Mouse (Mus musculus) spleen, adult 12 weeks (tissue): Measurements from ENCODE around the gene Ppp2ca.
A peak's percentile ranks its signal among the peaks of the same experiment; 100 is the strongest.

ENCODE experiments used
- DNase-seq: peaks from one replicate; pipeline ENCODE4 v3.0.0; 2022; ENCODE audit warnings: low spot score

Gene Ppp2ca

DNA sequence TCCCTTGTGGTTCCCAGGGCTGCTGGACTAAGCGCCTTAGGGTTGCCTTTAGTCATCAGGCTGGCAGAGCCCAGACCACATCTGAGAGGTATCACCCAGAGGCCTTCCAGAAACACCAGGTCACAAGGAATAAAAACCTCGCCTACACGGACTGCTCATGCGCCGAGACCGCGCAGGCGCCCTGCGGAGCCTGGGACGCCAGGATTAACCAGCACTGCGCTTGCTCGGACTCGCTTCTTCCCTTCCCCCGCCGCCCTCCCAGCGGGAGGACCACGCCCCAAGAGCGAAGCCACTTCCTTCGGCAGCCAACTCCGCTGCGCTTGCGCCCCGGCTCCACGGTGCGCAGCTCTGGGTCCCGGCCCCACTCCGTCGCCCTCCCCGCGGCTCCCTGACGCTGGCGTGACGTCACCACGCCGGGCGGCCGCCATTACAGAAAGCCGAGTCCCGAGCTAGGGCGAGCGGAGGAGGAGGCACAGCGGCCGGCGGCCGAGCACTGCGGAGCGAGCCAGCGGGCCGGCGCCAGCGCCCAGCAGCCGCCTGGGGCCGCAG, at the start of gene Ppp2ca:
Ppp2ca (plus strand) TSS at position 284 of the 549 bp plus-strand sequence.
- DNase-seq, result peak; percentile 96

- no peak for DNase-seq
Measured at GRCm38 (mm10) chr11:52053371-52053770, 45.1 kb upstream of the Ppp2ca start.

DNA sequence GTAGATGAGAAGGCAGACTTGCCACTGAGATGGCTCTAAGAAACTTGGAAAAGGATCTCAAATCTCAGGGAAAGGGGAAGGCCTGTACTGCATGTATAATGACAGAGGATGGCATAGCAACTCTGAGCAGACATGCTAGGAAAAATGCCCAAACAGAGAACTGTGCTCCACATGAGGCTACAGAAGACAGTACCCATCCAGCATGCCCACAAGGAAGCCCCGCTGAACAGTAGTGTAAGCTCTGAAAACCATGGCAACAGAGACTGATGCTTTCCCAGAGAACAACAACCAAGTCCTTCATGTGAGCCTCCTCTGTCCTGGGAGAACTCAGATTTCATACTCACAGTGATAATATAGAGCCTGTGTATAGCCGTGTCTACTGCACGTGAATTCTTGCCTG, 43.8 kb upstream of the Ppp2ca start:
- no peak for DNase-seq

DNA sequence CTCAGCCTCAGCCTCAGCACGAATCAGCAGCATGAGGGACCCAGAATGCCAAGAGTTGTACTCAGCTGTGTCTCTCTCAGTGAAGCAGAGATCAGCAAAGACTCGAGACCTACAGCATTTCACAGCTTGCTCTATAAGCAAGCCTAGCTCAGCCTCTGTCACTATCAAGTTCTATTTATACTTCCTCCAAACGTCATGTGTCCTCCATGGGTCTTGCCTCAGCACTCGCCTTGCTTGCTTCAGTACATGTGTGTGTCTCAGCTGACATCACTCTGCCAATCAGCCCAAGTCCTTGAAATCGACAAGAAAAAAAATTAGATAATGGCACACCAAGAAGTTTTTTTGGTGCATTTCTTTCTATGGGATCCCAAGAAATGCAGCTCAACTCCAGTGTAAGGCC, 42.3 kb upstream of the Ppp2ca start:
- DNase-seq, result no peak

GRCm38 (mm10) chr11:52059001-52059400, 39.5 kb upstream of the Ppp2ca start:
- no peak for DNase-seq

DNA sequence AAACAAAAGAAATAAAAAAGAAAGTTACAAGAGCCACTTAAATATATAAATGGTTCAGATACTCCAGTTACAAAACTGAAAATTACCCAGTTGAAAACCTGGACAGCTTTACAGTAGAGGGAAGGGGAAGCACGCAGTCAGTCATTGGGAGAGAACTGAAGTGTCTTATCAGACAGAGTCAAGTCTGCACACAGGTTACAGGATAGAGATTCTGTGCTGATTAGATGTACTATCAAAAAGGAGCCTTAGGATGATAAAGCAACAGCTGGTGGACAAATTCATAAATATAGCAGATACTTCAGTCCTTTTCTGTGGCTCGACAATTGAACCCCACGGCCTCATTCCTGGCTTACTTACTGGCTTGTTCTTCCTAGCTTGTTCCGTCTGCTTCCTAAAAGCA, 38.2 kb upstream of the Ppp2ca start:
- DNase-seq, result no peak

GRCm38 (mm10) chr11:52062406-52062805, 36.1 kb upstream of the Ppp2ca start:
- no peak for DNase-seq

DNA sequence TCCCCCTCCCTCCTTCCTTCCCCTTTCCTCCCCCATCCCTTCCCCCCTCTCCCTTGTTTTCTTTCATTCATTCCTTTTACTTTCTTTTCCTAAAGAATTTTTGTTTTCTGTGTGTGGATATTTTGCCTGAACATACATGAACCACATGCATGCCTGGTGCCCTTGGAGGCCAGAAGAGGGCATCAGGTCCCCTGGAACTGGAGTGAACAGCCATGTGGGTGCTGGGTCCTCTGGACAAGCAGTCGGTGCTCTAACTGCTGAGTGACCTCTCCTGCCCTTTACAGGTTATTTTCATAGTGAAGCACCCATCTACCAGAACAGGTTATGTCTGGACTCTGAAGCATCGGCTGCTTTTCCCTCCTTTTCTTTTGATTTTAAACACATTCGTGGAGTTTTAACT, 34.1 kb upstream of the Ppp2ca start:
- DNase-seq, result no peak

GRCm38 (mm10) chr11:52065841-52066240, 32.6 kb upstream of the Ppp2ca start:
- no peak for DNase-seq

GRCm38 (mm10) chr11:52071768-52072167, 26.7 kb upstream of the Ppp2ca start:
- DNase-seq, result no peak

DNA sequence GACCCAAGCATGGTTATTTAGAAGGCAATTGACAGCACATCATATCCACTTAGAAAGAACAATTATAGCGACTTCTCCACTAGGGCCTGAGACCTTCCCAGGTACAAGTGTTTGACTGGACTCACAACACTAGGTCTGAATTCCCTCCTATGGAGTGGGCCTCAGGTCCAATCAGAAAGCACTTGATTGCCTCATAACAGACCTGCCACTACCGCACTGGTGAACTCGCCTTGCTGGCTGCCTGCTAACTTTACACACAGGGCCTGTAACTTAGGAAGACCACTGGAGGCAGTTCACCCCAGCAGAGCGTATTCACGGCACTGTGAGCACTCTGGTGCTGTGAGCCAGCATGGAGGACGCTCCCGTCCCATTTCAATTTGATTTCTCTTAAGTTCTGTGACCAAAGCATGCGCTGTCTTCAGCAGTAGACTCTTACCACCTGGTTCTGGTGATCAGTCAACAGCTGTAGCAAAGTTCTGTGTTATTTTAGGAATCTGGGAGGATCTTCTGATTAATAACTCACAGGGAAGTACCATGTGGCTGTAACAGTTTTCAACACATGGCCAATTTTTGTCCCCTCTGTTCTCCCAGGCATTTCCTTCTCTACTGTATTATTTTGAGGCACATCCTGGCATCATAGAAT, 24.8 kb upstream of the Ppp2ca start:
- no peak for DNase-seq

DNA sequence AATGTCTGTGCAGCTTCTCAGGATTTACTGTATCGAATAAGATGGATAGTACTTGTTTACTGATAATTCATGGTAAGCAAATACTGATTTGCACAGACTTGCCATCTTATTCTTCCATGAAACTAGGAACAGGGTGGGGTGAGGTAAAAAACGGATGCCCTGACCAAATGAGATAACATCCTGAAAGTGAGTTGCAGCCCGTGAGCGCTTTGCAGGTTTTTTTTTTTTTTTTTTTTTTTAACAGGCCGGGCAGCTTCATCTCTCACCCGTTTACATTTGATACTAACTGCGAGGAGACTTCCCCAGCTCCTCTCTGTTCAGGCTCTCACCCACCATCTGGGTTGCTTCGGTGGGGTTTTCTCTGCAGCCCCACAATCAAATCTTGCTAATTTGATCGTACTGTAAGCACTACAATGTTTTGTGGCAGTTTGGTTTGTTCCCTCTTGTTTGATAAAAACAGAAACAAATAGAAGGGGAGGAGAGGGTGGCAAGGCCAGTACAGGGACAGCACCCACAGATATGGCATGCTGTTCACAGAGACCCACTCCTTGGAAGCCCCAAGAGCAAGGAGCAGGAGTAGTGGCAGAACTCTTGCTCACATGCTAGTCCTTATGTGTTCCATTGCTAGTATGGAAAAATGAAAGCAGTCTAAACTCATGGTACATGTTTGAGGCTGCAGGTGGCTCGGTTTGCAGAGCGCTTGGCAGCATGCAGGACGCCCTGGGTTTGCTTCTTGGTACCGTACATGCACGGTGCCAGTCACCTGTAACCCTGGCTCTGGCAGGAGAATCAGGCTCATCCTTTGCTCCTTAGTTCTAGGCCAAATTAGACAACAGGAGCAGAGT, 23.6 kb upstream of the Ppp2ca start:
- DNase-seq, result no peak

GRCm38 (mm10) chr11:52075794-52076633, 22.5 kb upstream of the Ppp2ca start:
- DNase-seq, result peak; percentile 15

DNA sequence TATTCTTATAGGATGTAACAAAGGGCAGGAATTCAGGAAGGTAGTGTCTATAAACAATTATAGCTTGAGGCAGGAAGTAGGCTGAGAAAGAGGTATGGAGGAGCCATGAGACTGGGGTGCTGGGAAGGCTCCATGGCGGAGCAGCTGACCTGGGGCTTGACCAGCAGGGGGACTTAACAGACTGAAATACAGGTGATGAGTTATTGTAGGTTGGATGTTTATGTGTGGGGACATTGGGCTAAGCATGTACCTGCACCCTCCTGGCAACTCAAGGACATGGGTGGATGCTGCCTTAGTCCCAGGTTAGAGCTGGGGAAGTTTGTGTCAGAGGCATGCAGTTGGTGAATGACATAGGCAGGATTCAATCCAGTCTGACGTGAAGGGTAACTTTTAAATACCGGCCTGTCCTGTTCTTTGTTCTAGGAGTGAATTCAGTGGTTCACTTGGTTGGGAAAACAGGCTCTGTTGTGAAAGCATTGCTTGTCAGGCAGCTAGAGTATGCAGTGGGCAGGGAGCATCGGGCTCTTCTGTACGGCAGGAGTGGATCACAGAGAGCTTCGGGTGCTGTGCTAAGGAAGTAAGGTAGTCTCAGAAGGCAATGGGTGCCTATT, 21.6 kb upstream of the Ppp2ca start:
- DNase-seq, result no peak

DNA sequence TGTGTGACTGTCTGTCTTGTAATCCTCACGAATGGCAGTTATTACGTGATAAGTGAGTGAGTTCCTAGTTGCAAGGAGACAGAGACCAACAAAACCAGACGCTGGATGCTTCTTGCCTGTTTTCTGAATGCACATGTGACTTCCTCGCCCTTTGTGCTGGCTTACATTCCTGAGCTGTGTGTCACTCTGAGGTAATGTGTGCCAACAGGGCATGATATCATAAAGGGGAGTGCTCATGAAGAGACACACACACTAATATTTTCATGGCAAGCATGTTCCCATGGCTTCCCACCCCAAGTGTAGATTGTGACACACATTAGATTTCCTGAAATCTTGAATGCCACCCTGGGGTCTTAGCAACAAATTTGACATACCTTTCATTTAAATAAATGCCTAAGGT, 20.5 kb upstream of the Ppp2ca start:
- DNase-seq, result no peak

GRCm38 (mm10) chr11:52079978-52080377, 18.5 kb upstream of the Ppp2ca start:
- no peak for DNase-seq

DNA sequence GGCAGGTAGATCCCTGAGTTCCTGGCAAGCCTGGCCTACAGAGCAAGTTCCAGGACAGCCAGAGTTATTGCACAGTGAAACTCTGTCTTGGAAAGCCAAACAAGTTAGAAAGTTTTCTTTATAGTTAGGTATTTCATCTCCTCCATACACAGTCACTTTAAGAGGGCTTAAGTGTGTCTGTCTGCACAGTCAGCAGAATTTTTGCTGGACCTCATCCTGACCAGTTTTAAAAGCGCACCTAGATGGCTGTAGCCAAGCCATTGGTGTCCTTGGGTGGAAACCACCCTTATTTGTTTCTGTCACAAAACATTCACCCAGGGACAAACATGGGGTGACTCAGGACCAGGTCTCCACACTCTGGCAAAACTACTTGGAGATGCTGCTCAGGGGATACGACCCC, 17.8 kb upstream of the Ppp2ca start:
- no peak for DNase-seq

- no peak for DNase-seq
Measured at GRCm38 (mm10) chr11:52085857-52086203, 12.7 kb upstream of the Ppp2ca start.

GRCm38 (mm10) chr11:52086204-52086864, 12.1 kb upstream of the Ppp2ca start:
- no peak for DNase-seq

- DNase-seq, result no peak
Measured at GRCm38 (mm10) chr11:52089291-52089690, 9.2 kb upstream of the Ppp2ca start.

GRCm38 (mm10) chr11:52091261-52091660, 7.2 kb upstream of the Ppp2ca start:
- DNase-seq, result no peak

GRCm38 (mm10) chr11:52094568-52094967, 3.9 kb upstream of the Ppp2ca start:
- DNase-seq, result no peak
